Mouse (Mus musculus) ES-E14 (cell line): ENCODE measurements around the gene Fam198a. TPM values are rescaled to one million over a fixed set of nuclear protein-coding genes. Genes with fewer than 3 reads are reported as not detected.
A peak's percentile ranks its signal among the peaks of the same experiment; 100 is the strongest.

Experiments used
- DNase-seq: peaks from one replicate; pipeline ENCODE4 v3.0.0-alpha.2; 2013; ENCODE audit warnings: low read depth, low spot score
- H3K27ac ChIP-seq: 2 replicates; pipeline ENCODE4 v1.5.1; 2012; ENCODE audit warnings: low read depth, mild to moderate bottlenecking, low read length, moderate library complexity, mixed read lengths; ENCODE audit not compliant: poor library complexity, insufficient read depth, severe bottlenecking
- H3K36me3 ChIP-seq: 2 replicates; pipeline ENCODE4 v1.6.1; 2012; ENCODE audit warnings: mild to moderate bottlenecking, low read length, moderate library complexity, mixed read lengths; ENCODE audit not compliant: control insufficient read depth, poor library complexity, insufficient read depth, severe bottlenecking
- H3K4me1 ChIP-seq, 2 experiments: fragments of 150-350 bp in 1 of 2; sonication (generic) in 1 of 2; 2 replicates each; pipeline ENCODE4 v1.6.1; 2012; ENCODE audit warnings: low read length in 2 of 2, mild to moderate bottlenecking in 1 of 2, mixed read lengths in 1 of 2; ENCODE audit not compliant: control insufficient read depth in 2 of 2, insufficient read depth in 2 of 2, poor library complexity in 1 of 2
- H3K4me3 ChIP-seq, 2 experiments: fragments of 150-350 bp in 1 of 2; sonication (generic) in 1 of 2; 2 replicates each; pipeline ENCODE4 v1.5.1; 2012; ENCODE audit warnings: low read length in 2 of 2, low read depth in 1 of 2, mild to moderate bottlenecking in 1 of 2, mixed read lengths in 1 of 2; ENCODE audit not compliant: insufficient read depth in 1 of 2, poor library complexity in 1 of 2, severe bottlenecking in 1 of 2
- H3K9ac ChIP-seq: 2 replicates; pipeline ENCODE4 v1.6.1; 2012; ENCODE audit warnings: low read depth, mild to moderate bottlenecking, low read length, mixed read lengths; ENCODE audit not compliant: poor library complexity, insufficient read depth, severe bottlenecking
- H3K9me3 ChIP-seq: fragments of 150-350 bp; sonication (generic); 2 replicates; pipeline ENCODE4 v1.6.1; 2012; ENCODE audit warnings: low read depth, mild to moderate bottlenecking, low read length; ENCODE audit not compliant: control insufficient read depth, insufficient read depth
- CHD2 ChIP-seq: IDR thresholded peaks from 2 replicates; pipeline ENCODE4 v1.6.1; 2014; ENCODE audit warnings: mild to moderate bottlenecking, low read depth, low read length, inconsistent platforms
- HCFC1 ChIP-seq: IDR thresholded peaks from 2 replicates; pipeline ENCODE4 v1.6.1; 2012; ENCODE audit warnings: low read length, inconsistent platforms, borderline replicate concordance; ENCODE audit not compliant: insufficient read depth
- MAFK ChIP-seq: IDR thresholded peaks from 2 replicates; pipeline ENCODE4 v1.6.1; 2014; ENCODE audit warnings: mild to moderate bottlenecking, low read depth, low read length, inconsistent platforms; ENCODE audit not compliant: insufficient read depth
- ZC3H11A ChIP-seq: IDR thresholded peaks from 2 replicates; pipeline ENCODE4 v1.6.1; 2012; ENCODE audit warnings: low read depth, mild to moderate bottlenecking, inconsistent platforms, low read length, borderline replicate concordance
- ZNF384 ChIP-seq: IDR thresholded peaks from 2 replicates; pipeline ENCODE4 v1.6.1; 2012; ENCODE audit warnings: low read depth, low read length, inconsistent platforms
- in situ Hi-C, 2 experiments: fragments of 600-800 bp; cut with MboI; formaldehyde crosslinking; loops; one replicate each; pipeline ENCODE4 v1.15.1; 2025; ENCODE audit warnings: low sequenced_read_pairs in 2 of 2, inconsistent platforms in 1 of 2; ENCODE audit not compliant: unreplicated experiment in 2 of 2
- total RNA-seq: library from RNA; depleted of rRNA; stranded (reverse); fragments of 300-350 nt; gene quantifications from 2 replicates; pipeline ENCODE4 v1.2.3, GENCODE M21; 2012; rRNA removed

The Fam198a gene
- 0.32 and 0.36 TPM in 2 replicates for total RNA-seq

GRCm38 (mm10) chr9:121950418-121951113, at the start of gene Fam198a:
Gene Fam198a, plus strand, starts transcription at chr9:121950988.
- in situ Hi-C loops, result no loop called here
- no peak within 1 kb of the TSS for H3K27ac ChIP-seq
- DNase-seq, result no peak
- peak within 1 kb of the TSS; percentile 42; the same call in 1 of the 2 replicates for H3K9ac ChIP-seq
- 0 out of 4 replicates have a peak, but pooled peaks cover 0 to 1% of the 10 kb centered on the region in 2 experiments for H3K4me1 ChIP-seq
- no peaks in the 10 kb centered on the region for H3K9me3 ChIP-seq
- TF ChIP-seq ZC3H11A, result no peak
- TF ChIP-seq HCFC1, result no peak
- no peak for TF ChIP-seq CHD2
- TF ChIP-seq ZNF384, result no peak
- no peak for TF ChIP-seq MAFK
- peak within 1 kb of the TSS; percentile 44 to 48 for H3K4me3 ChIP-seq
- H3K36me3 ChIP-seq, result no peaks in the 10 kb centered on the region

DNA sequence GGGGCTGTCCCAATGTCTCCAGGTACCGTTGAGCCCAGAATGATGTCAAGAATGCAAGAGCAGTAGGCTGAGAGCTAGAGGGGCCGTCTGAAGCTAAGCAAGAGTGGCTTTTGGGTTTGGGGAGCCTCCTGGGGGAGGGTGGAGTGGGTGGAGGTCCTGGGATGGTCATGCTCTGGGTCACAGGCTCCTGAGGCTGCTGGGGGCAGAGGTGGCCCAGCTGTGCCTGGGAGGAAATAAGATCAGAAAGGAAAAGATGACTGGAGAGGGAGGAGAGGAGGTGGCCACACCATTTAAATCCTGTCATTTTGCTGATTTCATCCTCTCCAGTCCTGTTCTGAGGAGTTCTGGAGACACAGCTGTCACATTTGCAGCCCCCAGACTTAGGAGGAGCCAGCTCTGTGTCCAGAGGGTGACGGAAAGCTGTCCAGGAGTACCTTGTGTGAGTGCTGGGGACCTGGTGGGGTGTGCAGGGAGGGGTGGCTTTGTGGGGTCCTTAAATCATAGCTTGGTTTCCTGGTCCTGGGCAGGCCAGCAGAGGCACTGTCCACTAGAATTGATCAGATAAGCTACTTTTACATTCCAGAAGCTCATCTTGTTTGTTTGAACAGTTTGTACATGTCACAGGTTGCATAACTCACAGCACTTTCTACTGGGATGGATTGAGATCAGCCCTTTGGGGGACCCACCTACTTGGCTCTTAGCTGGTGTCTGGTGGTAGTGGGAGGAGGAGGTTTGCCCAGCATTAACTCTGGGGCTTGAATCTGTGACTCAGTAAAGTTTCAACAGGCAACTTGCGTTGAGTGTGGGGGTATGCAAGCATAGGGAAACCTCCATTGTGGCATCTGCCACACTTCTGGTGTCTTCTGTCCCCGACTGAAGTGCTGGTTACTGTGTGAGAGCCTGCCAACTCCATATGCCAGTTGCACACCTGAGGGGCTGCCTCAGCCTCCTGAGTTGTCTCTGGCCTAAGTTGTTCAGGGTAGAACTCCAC, 48.8 kb upstream of the Fam198a start:
- no peaks in the 10 kb centered on the region for H3K36me3 ChIP-seq
- in situ Hi-C loops, result no loop called here
- no peak for DNase-seq
- H3K9me3 ChIP-seq, result no peaks in the 10 kb centered on the region
- H3K4me1 ChIP-seq, result no peaks in the 10 kb centered on the region
- H3K9ac ChIP-seq, result no peak overlapping the region
- no peak overlapping the region for H3K27ac ChIP-seq
- no peak overlapping the region for H3K4me3 ChIP-seq
- TF ChIP-seq MAFK (no peak), ZNF384 (no peak), ZC3H11A (no peak), CHD2 (no peak), HCFC1 (no peak)

DNA sequence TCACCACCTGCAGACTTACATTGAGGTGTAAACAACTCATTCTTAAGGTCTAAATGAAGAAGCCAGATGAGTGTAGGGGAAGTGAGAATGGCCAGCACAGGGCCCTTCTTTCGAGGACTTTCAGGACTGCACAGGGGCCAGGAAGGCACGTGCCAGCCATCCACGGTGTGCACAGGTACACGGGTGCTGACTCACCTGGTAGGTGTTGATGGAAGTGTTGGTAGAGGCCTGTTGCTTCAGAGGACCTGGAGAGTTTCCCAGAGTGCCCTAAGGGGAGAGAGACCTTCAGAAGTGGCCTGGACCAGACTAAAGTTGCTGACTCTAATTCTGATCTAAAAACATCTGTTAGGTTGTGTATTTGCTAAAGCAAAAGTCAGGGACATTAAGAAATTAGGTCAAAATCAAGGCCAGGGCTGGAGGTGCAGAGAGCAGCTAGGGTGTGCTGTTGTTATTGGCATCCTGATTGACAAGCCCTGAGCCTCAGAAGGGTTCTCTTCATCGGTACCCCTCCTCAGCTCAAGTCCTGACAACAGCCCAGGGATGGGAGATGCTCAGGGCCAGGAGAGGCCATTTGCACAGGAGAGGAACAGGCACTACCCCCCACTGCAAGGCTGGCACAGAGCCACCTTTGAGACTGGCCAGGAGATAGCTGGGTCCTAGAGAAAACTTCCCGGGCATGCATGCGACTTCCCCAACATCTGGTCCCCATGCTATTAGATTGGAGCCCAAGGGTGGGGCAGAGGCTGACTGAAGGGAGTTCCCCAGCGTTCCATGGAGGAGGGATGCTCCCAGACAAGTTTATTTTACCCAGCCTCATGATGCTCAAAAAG, 47.1 kb upstream of the Fam198a start:
- H3K4me1 ChIP-seq, result peaks cover 0 to 2% of the 10 kb centered on the region in 2 experiments; a peak in 1 of 4 replicates
- no peaks in the 10 kb centered on the region for H3K36me3 ChIP-seq
- DNase-seq, result no peak
- H3K9ac ChIP-seq, result no peak overlapping the region
- no peaks in the 10 kb centered on the region for H3K9me3 ChIP-seq
- H3K4me3 ChIP-seq, result no peak overlapping the region
- in situ Hi-C loops, result no loop called here
- H3K27ac ChIP-seq, result no peak overlapping the region
- TF ChIP-seq CHD2 (no peak), MAFK (no peak), ZNF384 (no peak), HCFC1 (no peak), ZC3H11A (no peak)

DNA sequence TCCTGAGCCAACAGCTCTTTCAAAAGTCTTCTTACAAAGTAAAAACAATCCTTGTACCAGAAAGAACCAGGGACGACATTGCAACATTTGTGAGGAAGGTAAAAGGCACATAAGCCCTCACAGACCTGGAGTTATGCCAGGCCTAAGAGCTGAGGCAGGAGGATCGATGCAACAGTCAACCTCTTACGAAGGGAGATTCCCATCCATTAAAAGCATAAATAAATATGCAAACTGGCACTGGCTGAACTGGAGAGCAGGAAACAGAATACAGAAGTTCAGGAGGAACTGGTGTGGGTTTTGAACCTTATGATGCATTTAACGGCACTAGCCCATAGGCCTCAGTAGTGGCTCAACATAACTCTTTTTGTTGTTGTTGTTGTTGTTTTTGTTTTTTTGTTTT, 46.5 kb upstream of the Fam198a start:
- TF ChIP-seq CHD2 (no peak), HCFC1 (no peak), ZNF384 (no peak), MAFK (no peak), ZC3H11A (no peak)
- no peak overlapping the region for H3K27ac ChIP-seq
- in situ Hi-C loops, result no loop called here
- no peaks in the 10 kb centered on the region for H3K9me3 ChIP-seq
- no peak overlapping the region for H3K4me3 ChIP-seq
- H3K36me3 ChIP-seq, result no peaks in the 10 kb centered on the region
- no peak for DNase-seq
- peaks cover 0 to 2% of the 10 kb centered on the region in 2 experiments; a peak in 1 of 4 replicates for H3K4me1 ChIP-seq
- H3K9ac ChIP-seq, result no peak overlapping the region
